Mouse (Mus musculus) embryonic facial prominence, embryonic 15.5 days (tissue): Measurements from ENCODE around the gene Abhd16a. TPM values are rescaled to one million over a fixed set of nuclear protein-coding genes. Genes with fewer than 3 reads are reported as not detected.

Experiments used
- ATAC-seq: fragments of 200-750 bp; cut with Nextera tagmentation; 2 replicates; pipeline ENCODE4 v1.8.0; 2017; ENCODE audit warnings: low read depth, moderate TSS enrichment; ENCODE audit not compliant: insufficient number of reproducible peaks, low FRiP score, low TSS enrichment
- H3K27ac ChIP-seq: fragments of 300-500 bp; sonication (generic); replicated peaks from 2 replicates; pipeline ENCODE4 v1.5.1; 2015; ENCODE audit warnings: mild to moderate bottlenecking, inconsistent platforms
- H3K27me3 ChIP-seq: fragments of 300-500 bp; sonication (generic); 2 replicates; pipeline ENCODE4 v1.6.1; 2015; ENCODE audit warnings: inconsistent platforms
- H3K36me3 ChIP-seq: fragments of 300-500 bp; sonication (generic); 2 replicates; pipeline ENCODE4 v1.6.1; 2015; ENCODE audit warnings: mild to moderate bottlenecking, inconsistent platforms
- H3K4me1 ChIP-seq: fragments of 300-500 bp; sonication (generic); 2 replicates; pipeline ENCODE4 v1.6.1; 2015; ENCODE audit warnings: inconsistent platforms
- H3K4me2 ChIP-seq: fragments of 300-500 bp; sonication (generic); replicated peaks from 2 replicates; pipeline ENCODE4 v1.6.1; 2015; ENCODE audit warnings: mild to moderate bottlenecking, inconsistent platforms
- H3K4me3 ChIP-seq: fragments of 300-500 bp; sonication (generic); replicated peaks from 2 replicates; pipeline ENCODE4 v1.5.1; 2015; ENCODE audit warnings: mild to moderate bottlenecking, inconsistent platforms
- H3K9ac ChIP-seq: fragments of 300-500 bp; sonication (generic); 2 replicates; pipeline ENCODE4 v1.6.1; 2015; ENCODE audit warnings: inconsistent platforms
- H3K9me3 ChIP-seq: fragments of 300-500 bp; sonication (generic); replicated peaks from 2 replicates; pipeline ENCODE4 v1.6.1; 2016; ENCODE audit warnings: inconsistent platforms
- WGBS: fragments of 180-500 bp; shearing (Covaris S2); methylation state at CpG from one replicate; pipeline ENCODE4 v1.1.7; 2015; 5-methylcytosine and 5-hydroxymethylcytosine counted together
- polyA plus RNA-seq: library from polyadenylated mRNA; unstranded; fragments of >200 nt; fragmentation: Nextera tagmentation; extraction: Ambion mirVana; gene quantifications from 2 replicates; pipeline ENCODE4 v1.2.1, GENCODE M21; 2015

Gene Abhd16a
- 102 and 105 TPM in 2 replicates for polyA plus RNA-seq

GRCm38 (mm10) chr17:35088825-35089644 is at the start of gene Abhd16a:
TSS of gene Abhd16a (plus strand) at chr17:35089263.
- H3K4me3 ChIP-seq: peak within 1 kb of the TSS; percentile 66
- WGBS: 3% methylated on average over 67 of the region's 67 CpGs
- peak within 1 kb of the TSS; percentile 69 for H3K9ac ChIP-seq
- H3K27ac ChIP-seq: peak within 1 kb of the TSS; percentile 97
- peak within 1 kb of the TSS; percentile 58 for H3K4me2 ChIP-seq
- peaks cover 13% of the 10 kb centered on the region for H3K4me1 ChIP-seq
- H3K27me3 ChIP-seq: no peaks in the 10 kb centered on the region
- H3K36me3 ChIP-seq: peaks cover 24% of the 10 kb centered on the region
- peak; percentile 95 for ATAC-seq
- no peaks in the 10 kb centered on the region for H3K9me3 ChIP-seq

GRCm38 (mm10) chr17:35043794-35044193 is 45.3 kb upstream of the Abhd16a start:
- Histone ChIP-seq H3K27ac (peak overlapping the region; percentile 36; the same call in 1 of the 2 replicates), H3K9me3 (no peaks in the 10 kb centered on the region), H3K4me1 (peaks cover 35% of the 10 kb centered on the region), H3K36me3 (no peaks in the 10 kb centered on the region), H3K27me3 (no peaks in the 10 kb centered on the region), H3K9ac (no peak overlapping the region), H3K4me3 (no peak overlapping the region), H3K4me2 (no peak overlapping the region)
- 73% methylated on average over 4 of the region's 4 CpGs for WGBS
- no peak for ATAC-seq

- no peak for ATAC-seq
- 84% methylated on average over 7 of the region's 7 CpGs for WGBS
- peak overlapping the region; percentile 23 for H3K27ac ChIP-seq
- H3K36me3 ChIP-seq: no peaks in the 10 kb centered on the region
- no peaks in the 10 kb centered on the region for H3K9me3 ChIP-seq
- H3K9ac ChIP-seq: no peak overlapping the region
- H3K4me1 ChIP-seq: peaks cover 48% of the 10 kb centered on the region
- H3K4me3 ChIP-seq: peak overlapping the region; percentile 61
- H3K27me3 ChIP-seq: no peaks in the 10 kb centered on the region
- peak overlapping the region; percentile 98 for H3K4me2 ChIP-seq
Observed at GRCm38 (mm10) chr17:35044904-35045806, 43.9 kb upstream of the Abhd16a start.

- peaks cover 48% of the 10 kb centered on the region for H3K4me1 ChIP-seq
- H3K27ac ChIP-seq: peak overlapping the region; percentile 99
- H3K36me3 ChIP-seq: no peaks in the 10 kb centered on the region
- peak overlapping the region; percentile 80 for H3K9ac ChIP-seq
- no peaks in the 10 kb centered on the region for H3K27me3 ChIP-seq
- WGBS: 4% methylated on average over 48 of the region's 48 CpGs
- no peak for ATAC-seq
- peak overlapping the region; percentile 98 for H3K4me2 ChIP-seq
- H3K9me3 ChIP-seq: no peaks in the 10 kb centered on the region
- H3K4me3 ChIP-seq: peak overlapping the region; percentile 61
Observed at GRCm38 (mm10) chr17:35045807-35046680, 43.0 kb upstream of the Abhd16a start.

DNA sequence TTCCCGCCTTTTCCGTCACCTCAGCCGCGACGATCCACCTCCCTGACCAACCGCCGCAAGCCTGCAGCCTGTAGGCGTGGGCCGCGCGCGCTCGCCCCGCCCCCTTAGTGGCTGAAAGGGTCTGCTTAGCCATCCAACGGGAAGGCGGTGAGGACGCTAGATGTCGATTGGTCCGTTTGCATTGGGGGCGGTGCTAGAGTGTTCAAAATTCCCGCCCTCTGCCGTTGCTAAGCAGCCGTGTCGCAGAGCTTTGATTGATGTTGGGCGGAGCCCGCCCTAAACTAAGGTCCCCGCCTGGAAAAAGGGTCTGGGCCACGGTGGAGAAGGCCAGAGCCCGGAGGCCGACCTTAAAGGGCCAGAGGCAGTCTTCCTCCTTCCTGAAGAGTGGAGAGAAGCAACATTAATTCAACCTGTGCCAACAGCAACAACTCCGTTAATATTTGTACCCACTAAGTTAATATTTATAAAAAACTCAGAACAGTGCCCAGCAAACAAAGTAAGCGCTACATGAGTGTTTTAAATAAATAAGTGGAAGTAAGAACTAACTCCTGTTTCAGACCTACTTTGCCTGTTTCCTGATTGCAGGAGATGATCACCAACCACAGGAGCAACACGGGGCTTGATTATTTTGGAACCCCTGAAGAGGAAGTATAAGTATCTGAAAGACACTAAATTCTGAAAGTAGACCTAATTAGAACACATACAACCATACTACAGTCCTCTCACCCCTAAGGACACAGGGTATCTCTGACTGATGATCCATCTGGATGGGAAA is 42.2 kb upstream of the Abhd16a start, which contains the start of gene Msh5:
Gene Msh5, minus strand, starts transcription at position 65 of the 775 bp plus-strand sequence.
- Histone ChIP-seq H3K36me3 (no peaks in the 10 kb centered on the region), H3K4me2 (peak within 1 kb of the TSS; percentile 98), H3K9ac (peak within 1 kb of the TSS; percentile 80), H3K9me3 (no peaks in the 10 kb centered on the region), H3K4me3 (peak within 1 kb of the TSS; percentile 61), H3K27ac (peak within 1 kb of the TSS; percentile 99), H3K4me1 (peaks cover 51% of the 10 kb centered on the region), H3K27me3 (no peaks in the 10 kb centered on the region)
- 3% methylated on average over 33 of the region's 33 CpGs for WGBS
- peak; percentile 97 for ATAC-seq

GRCm38 (mm10) chr17:35047688-35048087 is 41.4 kb upstream of the Abhd16a start:
- no peak for ATAC-seq
- H3K27ac ChIP-seq: peak overlapping the region; percentile 99
- no peaks in the 10 kb centered on the region for H3K27me3 ChIP-seq
- no peaks in the 10 kb centered on the region for H3K9me3 ChIP-seq
- H3K36me3 ChIP-seq: peaks cover 5% of the 10 kb centered on the region
- no peak overlapping the region for H3K9ac ChIP-seq
- peaks cover 59% of the 10 kb centered on the region for H3K4me1 ChIP-seq
- H3K4me2 ChIP-seq: peak overlapping the region; percentile 24; the same call in 1 of the 2 replicates
- 48% methylated on average over 1 of the region's 1 CpGs for WGBS
- H3K4me3 ChIP-seq: no peak overlapping the region

GRCm38 (mm10) chr17:35048149-35048931 is 40.7 kb upstream of the Abhd16a start:
- H3K27ac ChIP-seq: peak overlapping the region; percentile 99
- H3K9me3 ChIP-seq: no peaks in the 10 kb centered on the region
- no peak overlapping the region for H3K4me3 ChIP-seq
- peaks cover 11% of the 10 kb centered on the region for H3K36me3 ChIP-seq
- 32% methylated on average over 11 of the region's 11 CpGs for WGBS
- H3K27me3 ChIP-seq: no peaks in the 10 kb centered on the region
- H3K4me2 ChIP-seq: peak overlapping the region; percentile 24; the same call in 1 of the 2 replicates
- no peak for ATAC-seq
- peaks cover 63% of the 10 kb centered on the region for H3K4me1 ChIP-seq
- H3K9ac ChIP-seq: no peak overlapping the region

- H3K27me3 ChIP-seq: no peaks in the 10 kb centered on the region
- peak overlapping the region; percentile 87 for H3K4me2 ChIP-seq
- 66% methylated on average over 5 of the region's 5 CpGs for WGBS
- H3K4me1 ChIP-seq: peaks cover 60% of the 10 kb centered on the region
- H3K9me3 ChIP-seq: no peaks in the 10 kb centered on the region
- peak overlapping the region; percentile 62 for H3K4me3 ChIP-seq
- peaks cover 16% of the 10 kb centered on the region for H3K36me3 ChIP-seq
- ATAC-seq: no peak
- H3K9ac ChIP-seq: no peak overlapping the region
- peak overlapping the region; percentile 99 for H3K27ac ChIP-seq
Observed at GRCm38 (mm10) chr17:35048932-35049440, 40.1 kb upstream of the Abhd16a start.

DNA sequence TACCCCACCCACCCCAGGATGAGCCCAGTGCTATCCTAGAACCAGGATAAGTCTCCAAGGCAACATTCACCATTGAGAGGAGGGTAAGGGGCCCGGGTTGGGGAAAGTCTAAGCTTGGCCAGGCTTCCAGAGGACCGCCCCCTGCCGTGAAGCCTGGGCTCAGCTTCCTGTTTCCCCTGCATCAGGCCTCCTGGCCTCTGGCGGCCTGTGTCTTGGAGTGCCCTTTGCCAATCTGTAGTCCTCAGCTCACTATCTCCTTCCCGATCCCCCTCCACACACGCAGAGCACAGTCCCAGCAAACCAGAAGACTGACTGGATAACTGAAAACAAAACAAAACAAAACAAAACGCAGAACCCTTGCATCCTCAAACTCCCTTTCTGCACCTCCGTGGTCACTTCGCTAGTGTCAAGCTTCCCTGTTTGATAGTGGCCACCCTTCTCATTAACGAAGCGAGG is 39.5 kb upstream of the Abhd16a start, which contains the start of gene Clic1:
Gene Clic1, plus strand, starts transcription at position 406 of the 456 bp plus-strand sequence.
- 1% methylated on average over 11 of the region's 11 CpGs for WGBS

More for the DNA sequence above, 39.5 kb upstream of the Abhd16a start, which contains the start of gene Clic1:
- peak within 1 kb of the TSS; percentile 78 for H3K9ac ChIP-seq
- H3K4me3 ChIP-seq: peak within 1 kb of the TSS; percentile 62
- peak; percentile 22 for ATAC-seq
- H3K27ac ChIP-seq: peak within 1 kb of the TSS; percentile 99
- H3K36me3 ChIP-seq: peaks cover 22% of the 10 kb centered on the region
- H3K4me2 ChIP-seq: peak within 1 kb of the TSS; percentile 87
- H3K27me3 ChIP-seq: no peaks in the 10 kb centered on the region
- no peaks in the 10 kb centered on the region for H3K9me3 ChIP-seq
- peaks cover 60% of the 10 kb centered on the region for H3K4me1 ChIP-seq
